Mouse (Mus musculus) MEL (cell line): ENCODE data around the gene Agbl3. TPM values are rescaled to one million over a fixed set of nuclear protein-coding genes. Genes with fewer than 3 reads are reported as not detected.

Source experiments
- DNase-seq: peaks from one replicate; pipeline ENCODE4 v3.0.0; 2011; ENCODE audit warnings: low read depth, low spot score
- H3K27ac ChIP-seq: 2 replicates; pipeline ENCODE4 v1.5.1; 2012; ENCODE audit warnings: low read depth, mild to moderate bottlenecking, control low read depth, low read length, moderate library complexity; ENCODE audit not compliant: control insufficient read depth
- H3K27me3 ChIP-seq, 2 experiments: fragments of 150-350 bp in 1 of 2; sonication (generic) in 1 of 2; 2 replicates each; pipeline ENCODE4 v1.6.1; 2012; ENCODE audit warnings: low read length in 2 of 2, mild to moderate bottlenecking in 2 of 2, improper control_type of control experiment in 1 of 2, moderate library complexity in 1 of 2; ENCODE audit not compliant: insufficient read depth in 2 of 2, control insufficient read depth in 1 of 2
- H3K36me3 ChIP-seq, 2 experiments: 2 replicates each; pipeline ENCODE4 v1.6.1; 2012 to 2014; ENCODE audit warnings: low read length in 2 of 2, improper control_type of control experiment in 1 of 2, inconsistent platforms in 1 of 2, mild to moderate bottlenecking in 1 of 2; ENCODE audit not compliant: insufficient read depth in 2 of 2, control insufficient read depth in 1 of 2
- H3K4me1 ChIP-seq, 2 experiments: fragments of 150-350 bp in 1 of 2; sonication (generic) in 1 of 2; 2 replicates each; pipeline ENCODE4 v1.6.1; 2012; ENCODE audit warnings: low read length in 2 of 2, improper control_type of control experiment in 1 of 2, mild to moderate bottlenecking in 1 of 2; ENCODE audit not compliant: insufficient read depth in 2 of 2, control insufficient read depth in 1 of 2
- H3K4me3 ChIP-seq, 2 experiments: fragments of 150-350 bp in 1 of 2; sonication (generic) in 1 of 2; 2 replicates each; pipeline ENCODE4 v1.5.1; 2012; ENCODE audit warnings: low read depth in 2 of 2, low read length in 2 of 2, mild to moderate bottlenecking in 2 of 2, moderate library complexity in 2 of 2, control low read depth in 1 of 2, improper control_type of control experiment in 1 of 2; ENCODE audit not compliant: control insufficient read depth in 1 of 2, insufficient read depth in 1 of 2
- H3K79me2 ChIP-seq: 2 replicates; pipeline ENCODE4 v1.6.1; 2012; ENCODE audit warnings: mild to moderate bottlenecking, low read length, moderate library complexity; ENCODE audit not compliant: control insufficient read depth, poor library complexity, insufficient read depth
- H3K9ac ChIP-seq: 2 replicates; pipeline ENCODE4 v1.6.1; 2012; ENCODE audit warnings: low read depth, mild to moderate bottlenecking, control low read depth, low read length, moderate library complexity; ENCODE audit not compliant: control insufficient read depth, poor library complexity, severe bottlenecking
- H3K9me3 ChIP-seq: fragments of 150-350 bp; sonication (generic); replicated peaks from 2 replicates; pipeline ENCODE4 v1.6.1; 2012; ENCODE audit warnings: mild to moderate bottlenecking, low read length, improper control_type of control experiment, moderate library complexity; ENCODE audit not compliant: insufficient read depth
- BHLHE40 ChIP-seq: IDR thresholded peaks from 2 replicates; pipeline ENCODE4 v1.6.1; 2012; ENCODE audit warnings: low read depth, mild to moderate bottlenecking, inconsistent platforms, low read length, improper control_type of control experiment, borderline replicate concordance
- CHD1 ChIP-seq: IDR thresholded peaks from 2 replicates; pipeline ENCODE4 v1.6.1; 2012; ENCODE audit warnings: low read depth, mild to moderate bottlenecking, inconsistent platforms, low read length, improper control_type of control experiment
- CTCF ChIP-seq, 3 experiments: IDR thresholded peaks in 2 of 3; conservative IDR thresholded peaks in 1 of 3; 2 replicates each; pipeline ENCODE4 v1.5.1; 2011 to 2012; ENCODE audit warnings: low read length in 3 of 3, low read depth in 2 of 3, mild to moderate bottlenecking in 2 of 3, improper control_type of control experiment in 1 of 3, inconsistent platforms in 1 of 3, mixed read lengths in 1 of 3, moderate library complexity in 1 of 3; ENCODE audit not compliant: control insufficient read depth in 1 of 3, insufficient read depth in 1 of 3, poor library complexity in 1 of 3, severe bottlenecking in 1 of 3
- ELF1 ChIP-seq: IDR thresholded peaks from 2 replicates; pipeline ENCODE4 v1.6.1; 2014; ENCODE audit warnings: low read depth, mild to moderate bottlenecking, inconsistent platforms, low read length, improper control_type of control experiment, moderate library complexity
- EP300 ChIP-seq, 2 experiments: IDR thresholded peaks; 2 replicates each; pipeline ENCODE4 v1.6.1; 2011; ENCODE audit warnings: improper control_type of control experiment in 2 of 2, low read length in 2 of 2, low read depth in 1 of 2, mild to moderate bottlenecking in 1 of 2
- ETS1 ChIP-seq: IDR thresholded peaks from 2 replicates; pipeline ENCODE4 v1.6.1; 2012; ENCODE audit warnings: low read depth, mild to moderate bottlenecking, inconsistent platforms, low read length, improper control_type of control experiment, moderate library complexity
- GABPA ChIP-seq: IDR thresholded peaks from 2 replicates; pipeline ENCODE4 v1.6.1; 2012; ENCODE audit warnings: low read depth, mild to moderate bottlenecking, inconsistent platforms, low read length, improper control_type of control experiment, moderate library complexity
- JUND ChIP-seq: IDR thresholded peaks from 2 replicates; pipeline ENCODE4 v1.6.1; 2011; ENCODE audit warnings: low read depth, mild to moderate bottlenecking, improper control_type of control experiment, low read length
- MAFK ChIP-seq: IDR thresholded peaks from 2 replicates; pipeline ENCODE4 v1.6.1; 2011; ENCODE audit warnings: low read depth, mild to moderate bottlenecking, low read length, improper control_type of control experiment, borderline replicate concordance
- MXI1 ChIP-seq: IDR thresholded peaks from 2 replicates; pipeline ENCODE4 v1.6.1; 2011; ENCODE audit warnings: mild to moderate bottlenecking, low read depth, low read length, improper control_type of control experiment
- MYC ChIP-seq: IDR thresholded peaks from 2 replicates; pipeline ENCODE4 v1.6.1; 2011; ENCODE audit warnings: low read depth, mild to moderate bottlenecking, low read length, improper control_type of control experiment, moderate library complexity
- NELFE ChIP-seq: IDR thresholded peaks from 2 replicates; pipeline ENCODE4 v1.6.1; 2011; ENCODE audit warnings: low read depth, low read length, improper control_type of control experiment
- POLR2A ChIP-seq, 2 experiments: IDR thresholded peaks; 2 replicates each; pipeline ENCODE4 v1.6.1; 2011 to 2012; ENCODE audit warnings: low read length in 2 of 2, mild to moderate bottlenecking in 2 of 2, control low read depth in 1 of 2, improper control_type of control experiment in 1 of 2, low read depth in 1 of 2, moderate library complexity in 1 of 2; ENCODE audit not compliant: control insufficient read depth in 1 of 2, insufficient read depth in 1 of 2, poor library complexity in 1 of 2
- POLR2AphosphoS2 ChIP-seq: IDR thresholded peaks from 2 replicates; pipeline ENCODE4 v1.6.1; 2011; ENCODE audit warnings: low read length, improper control_type of control experiment
- SMC3 ChIP-seq: IDR thresholded peaks from 2 replicates; pipeline ENCODE4 v1.6.1; 2011; ENCODE audit warnings: low read depth, low read length, improper control_type of control experiment
- TBP ChIP-seq: IDR thresholded peaks from 2 replicates; pipeline ENCODE4 v1.8.0; 2011; ENCODE audit warnings: low read depth, low read length, improper control_type of control experiment
- USF1 ChIP-seq: IDR thresholded peaks from 2 replicates; pipeline ENCODE4 v1.6.1; 2014; ENCODE audit warnings: low read depth, mild to moderate bottlenecking, inconsistent platforms, low read length, improper control_type of control experiment, moderate library complexity
- USF2 ChIP-seq, 2 experiments: IDR thresholded peaks; 2 replicates each; pipeline ENCODE4 v1.6.1; 2011 to 2012; ENCODE audit warnings: improper control_type of control experiment in 2 of 2, low read length in 2 of 2, borderline replicate concordance in 1 of 2, inconsistent platforms in 1 of 2, low read depth in 1 of 2, mild to moderate bottlenecking in 1 of 2; ENCODE audit not compliant: insufficient read depth in 1 of 2
- ZC3H11A ChIP-seq: IDR thresholded peaks from 2 replicates; pipeline ENCODE4 v1.6.1; 2012; ENCODE audit warnings: low read depth, mild to moderate bottlenecking, inconsistent platforms, low read length, improper control_type of control experiment
- ZNF384 ChIP-seq: IDR thresholded peaks from 2 replicates; pipeline ENCODE4 v1.6.1; 2012; ENCODE audit warnings: low read depth, mild to moderate bottlenecking, inconsistent platforms, low read length, improper control_type of control experiment
- polyA plus RNA-seq, 2 experiments: library from polyadenylated mRNA; stranded (reverse) in 1 of 2; unstranded in 1 of 2; fragments of >175 nt in 1 of 2; fragments of >200 nt in 1 of 2; gene quantifications; 2 replicates each; pipeline versions ENCODE4 v1.2.1 to v1.2.4; 2012; ENCODE audit warnings: low replicate concordance in 2 of 2, low read depth in 1 of 2; ENCODE audit not compliant: insufficient read length in 2 of 2, insufficient read depth in 1 of 2, missing spikeins in 1 of 2
- total RNA-seq: library from RNA; depleted of rRNA; stranded (reverse); fragments of 300-350 nt; gene quantifications from 2 replicates; pipeline ENCODE4 v1.2.3, GENCODE M21; 2012

The Agbl3 gene
- total and polyA plus RNA-seq, 3 experiments: 1.3 TPM; not detected in 2

DNA sequence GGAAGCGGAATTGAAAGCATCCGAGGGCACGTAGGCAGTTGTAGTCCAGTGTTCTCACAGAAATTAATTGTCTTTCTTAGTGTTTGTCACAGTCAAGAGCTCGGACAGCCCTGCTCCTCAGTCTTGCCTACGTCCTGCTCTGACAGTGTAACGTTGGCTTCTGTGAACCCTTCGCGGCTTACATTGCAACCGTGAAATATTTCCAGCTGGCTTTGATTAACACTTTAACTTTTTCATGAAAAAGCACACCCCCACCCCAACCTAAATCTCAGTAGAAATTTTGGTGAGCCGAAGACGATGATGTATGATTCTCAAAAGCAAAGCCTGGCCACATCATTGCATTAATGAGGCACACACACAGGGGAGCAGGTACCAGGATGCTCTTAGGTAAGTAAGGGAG lies 31.7 kb upstream of the Agbl3 start:
- Histone ChIP-seq H3K4me1 (no peaks in the 10 kb centered on the region), H3K9me3 (no peaks in the 10 kb centered on the region), H3K9ac (no peak overlapping the region), H3K79me2 (no peaks in the 10 kb centered on the region), H3K27ac (no peak overlapping the region), H3K27me3 (peaks cover 3 to 11% of the 10 kb centered on the region in 2 experiments; a peak in 3 of 4 replicates), H3K36me3 (no peaks in the 10 kb centered on the region), H3K4me3 (no peak overlapping the region)
- DNase-seq: no peak
- TF ChIP-seq MYC (no peak), ZC3H11A (no peak), ETS1 (no peak), POLR2A (IDR thresholded peaks at IDR 0.05; ENCODE audit: control insufficient read depth in 1 of 2, insufficient read depth in 1 of 2, low read depth in 1 of 2, low read length in 2 of 2, poor library complexity in 1 of 2) (no peak), JUND (no peak), USF1 (no peak), NELFE (no peak), CHD1 (no peak)

DNA sequence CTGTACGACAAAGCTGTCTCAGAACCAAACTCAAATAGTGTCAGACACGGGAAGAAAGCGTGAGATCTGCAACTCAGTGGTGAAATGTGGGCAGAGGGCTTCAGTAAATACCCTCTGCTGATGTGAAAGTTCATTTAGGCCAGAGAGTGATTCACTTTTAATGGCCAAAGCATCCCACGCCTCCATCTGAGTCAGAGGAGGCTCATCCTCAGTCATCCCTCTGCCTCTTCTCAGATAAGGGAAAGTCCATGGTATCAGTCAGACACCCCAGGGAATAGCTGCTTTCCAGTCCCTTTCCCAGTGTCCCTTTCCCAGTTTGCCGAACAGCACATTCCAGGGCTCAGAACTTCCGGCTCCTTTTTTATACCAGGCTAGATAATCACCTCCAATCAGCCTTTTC lies 30.7 kb upstream of the Agbl3 start:
- Histone ChIP-seq H3K79me2 (no peaks in the 10 kb centered on the region), H3K9me3 (no peaks in the 10 kb centered on the region), H3K27me3 (peaks cover 3 to 11% of the 10 kb centered on the region in 2 experiments; a peak in 3 of 4 replicates), H3K4me1 (no peaks in the 10 kb centered on the region), H3K36me3 (no peaks in the 10 kb centered on the region), H3K9ac (no peak overlapping the region), H3K4me3 (no peak overlapping the region), H3K27ac (no peak overlapping the region)
- no peak for DNase-seq
- no peak for TF ChIP-seq EP300 (IDR thresholded peaks at IDR 0.05; ENCODE audit: low read depth in 1 of 2, low read length in 2 of 2)
- TF ChIP-seq ZNF384: no peak
- no peak for TF ChIP-seq TBP
- no peak for TF ChIP-seq USF2 (IDR thresholded peaks at IDR 0.05; ENCODE audit: borderline replicate concordance in 1 of 2, insufficient read depth in 1 of 2, low read depth in 1 of 2, low read length in 2 of 2)
- TF ChIP-seq NELFE: no peak
- no peak for TF ChIP-seq CTCF (IDR thresholded peaks at IDR 0.05 in 2 of 3, conservative IDR thresholded peaks at IDR 0.05 in 1 of 3; ENCODE audit: control insufficient read depth in 1 of 3, insufficient read depth in 1 of 3, low read depth in 2 of 3, low read length in 3 of 3, poor library complexity in 1 of 3, severe bottlenecking in 1 of 3)
- no peak for TF ChIP-seq MAFK
- no peak for TF ChIP-seq BHLHE40
- TF ChIP-seq POLR2AphosphoS2: no peak
- TF ChIP-seq GABPA: no peak
- no peak for TF ChIP-seq SMC3
- no peak for TF ChIP-seq ZC3H11A
- TF ChIP-seq ELF1: no peak
- TF ChIP-seq MXI1: no peak
- TF ChIP-seq MYC: no peak
